Mouse (Mus musculus) liver, adult 2 months (tissue): ENCODE data around the gene Fam219a. TPM values are rescaled to one million over a fixed set of nuclear protein-coding genes. Genes with fewer than 3 reads are reported as not detected.

Source experiments
- DNase-seq: peaks from one replicate; pipeline ENCODE4 v3.0.0-alpha.2; 2011; ENCODE audit warnings: low read depth, low spot score; ENCODE audit errors: extremely low read depth
- H3K27ac ChIP-seq: fragments of 200-500 bp; replicated peaks from 2 replicates; pipeline ENCODE4 v1.5.1; 2012; ENCODE audit warnings: low read depth, mild to moderate bottlenecking, control low read depth, inconsistent platforms, low read length; ENCODE audit not compliant: insufficient read depth
- H3K27me3 ChIP-seq: fragments of 200-500 bp; 2 replicates; pipeline ENCODE4 v1.6.1; 2012; ENCODE audit warnings: mild to moderate bottlenecking, moderate library complexity, low read length, inconsistent platforms; ENCODE audit not compliant: control insufficient read depth, insufficient read depth
- H3K36me3 ChIP-seq: fragments of 200-500 bp; 2 replicates; pipeline ENCODE4 v1.6.1; 2012; ENCODE audit warnings: low read length, inconsistent platforms; ENCODE audit not compliant: control insufficient read depth, insufficient read depth
- H3K4me1 ChIP-seq: fragments of 200-500 bp; 2 replicates; pipeline ENCODE4 v1.6.1; 2011; ENCODE audit warnings: low read length; ENCODE audit not compliant: control insufficient read depth, insufficient read depth
- H3K4me3 ChIP-seq: fragments of 200-500 bp; 2 replicates; pipeline ENCODE4 v1.5.1; 2011; ENCODE audit warnings: low read depth, mild to moderate bottlenecking, control low read depth, low read length, moderate library complexity; ENCODE audit not compliant: insufficient read depth
- H3K79me2 ChIP-seq: fragments of 200-500 bp; 2 replicates; pipeline ENCODE4 v1.6.1; 2012; ENCODE audit warnings: inconsistent platforms, mild to moderate bottlenecking, low read length, moderate library complexity; ENCODE audit not compliant: control insufficient read depth, insufficient read depth
- H3K9ac ChIP-seq: fragments of 200-500 bp; 2 replicates; pipeline ENCODE4 v1.6.1; 2012; ENCODE audit warnings: low read depth, mild to moderate bottlenecking, control low read depth, inconsistent platforms, low read length
- CTCF ChIP-seq: fragments of 200-500 bp; IDR thresholded peaks from 2 replicates; pipeline ENCODE4 v1.5.1; 2011; ENCODE audit warnings: low read depth, low read length, control low read depth
- POLR2A ChIP-seq: fragments of 200-500 bp; IDR thresholded peaks from 2 replicates; pipeline ENCODE4 v1.6.1; 2011; ENCODE audit warnings: low read length, control low read depth; ENCODE audit not compliant: insufficient read depth; ENCODE audit errors: extremely low read depth
- WGBS: fragments of 180-500 bp; shearing (Covaris S2); methylation state at CpG from one replicate; pipeline ENCODE4 v1.1.7; 2018; 5-methylcytosine and 5-hydroxymethylcytosine counted together
- polyA plus RNA-seq: library from polyadenylated mRNA; depleted of rRNA; stranded (reverse); fragments of >200 nt; gene quantifications from 2 replicates; pipeline ENCODE4 v1.2.3, GENCODE M21; 2012
- total RNA-seq: library from RNA; depleted of rRNA; stranded (reverse); fragments of >200 nt; gene quantifications from 2 replicates; pipeline ENCODE4 v1.2.3, GENCODE M21; 2014

Fam219a gene
- total and polyA plus RNA-seq, 2 experiments, result 1.5 to 6.5 TPM

- Histone ChIP-seq H3K4me3 (peak overlapping the region; percentile 65), H3K4me1 (peaks cover 22% of the 10 kb centered on the region), H3K9ac (peak overlapping the region; percentile 61), H3K36me3 (peaks cover 9% of the 10 kb centered on the region; the same call in 1 of the 2 replicates), H3K27me3 (no peaks in the 10 kb centered on the region), H3K79me2 (peaks cover 23% of the 10 kb centered on the region), H3K27ac (peak overlapping the region; percentile 76)
- DNase-seq, result peak; percentile 62
- TF ChIP-seq POLR2A, result no peak
- no peak for TF ChIP-seq CTCF
- 19% methylated on average over 20 of the region's 20 CpGs for WGBS
Observed at GRCm38 (mm10) chr4:41502171-41502940, 67.0 kb downstream of the Fam219a start.

- 29% methylated on average over 4 of the region's 4 CpGs for WGBS
- Histone ChIP-seq H3K9ac (peak overlapping the region; percentile 52), H3K27ac (peak overlapping the region; percentile 81), H3K79me2 (peaks cover 23% of the 10 kb centered on the region), H3K27me3 (no peaks in the 10 kb centered on the region), H3K36me3 (peaks cover 9% of the 10 kb centered on the region; the same call in 1 of the 2 replicates), H3K4me3 (no peak overlapping the region), H3K4me1 (peaks cover 31% of the 10 kb centered on the region)
- DNase-seq, result peak; percentile 94
- TF ChIP-seq POLR2A (no peak), CTCF (no peak)
Observed at GRCm38 (mm10) chr4:41500787-41501186, 68.6 kb downstream of the Fam219a start.

GRCm38 (mm10) chr4:41499619-41500018 lies 69.7 kb downstream of the Fam219a start:
- DNase-seq, result no peak
- 79% methylated on average over 8 of the region's 8 CpGs for WGBS
- Histone ChIP-seq H3K9ac (no peak overlapping the region), H3K4me3 (no peak overlapping the region), H3K27me3 (no peaks in the 10 kb centered on the region), H3K79me2 (peaks cover 23% of the 10 kb centered on the region), H3K27ac (peak overlapping the region; percentile 81; the same call in 1 of the 2 replicates), H3K4me1 (peaks cover 41% of the 10 kb centered on the region), H3K36me3 (peaks cover 9% of the 10 kb centered on the region; the same call in 1 of the 2 replicates)
- TF ChIP-seq CTCF (no peak), POLR2A (no peak)

GRCm38 (mm10) chr4:41498921-41499391 lies 70.4 kb downstream of the Fam219a start:
- no peak overlapping the region for H3K9ac ChIP-seq
- peaks cover 43% of the 10 kb centered on the region for H3K4me1 ChIP-seq
- no peak overlapping the region for H3K27ac ChIP-seq
- H3K27me3 ChIP-seq, result no peaks in the 10 kb centered on the region
- DNase-seq, result no peak
- TF ChIP-seq POLR2A (no peak), CTCF (no peak)
- peaks cover 23% of the 10 kb centered on the region for H3K79me2 ChIP-seq
- H3K36me3 ChIP-seq, result peaks cover 9% of the 10 kb centered on the region; the same call in 1 of the 2 replicates
- H3K4me3 ChIP-seq, result no peak overlapping the region
- WGBS, result 73% methylated on average over 43 of the region's 43 CpGs

- WGBS, result 69% methylated on average over 72 of the region's 72 CpGs
- Histone ChIP-seq H3K4me1 (peaks cover 48% of the 10 kb centered on the region), H3K9ac (no peak overlapping the region), H3K4me3 (no peak overlapping the region), H3K27ac (no peak overlapping the region), H3K36me3 (peaks cover 9% of the 10 kb centered on the region; the same call in 1 of the 2 replicates), H3K79me2 (peaks cover 23% of the 10 kb centered on the region), H3K27me3 (no peaks in the 10 kb centered on the region)
- no peak for DNase-seq
- no peak for TF ChIP-seq POLR2A
- no peak for TF ChIP-seq CTCF
Observed at GRCm38 (mm10) chr4:41497995-41498845, 71.1 kb downstream of the Fam219a start.
